Mouse (Mus musculus): ENCODE results near the gene Mfsd4a.

DNA sequence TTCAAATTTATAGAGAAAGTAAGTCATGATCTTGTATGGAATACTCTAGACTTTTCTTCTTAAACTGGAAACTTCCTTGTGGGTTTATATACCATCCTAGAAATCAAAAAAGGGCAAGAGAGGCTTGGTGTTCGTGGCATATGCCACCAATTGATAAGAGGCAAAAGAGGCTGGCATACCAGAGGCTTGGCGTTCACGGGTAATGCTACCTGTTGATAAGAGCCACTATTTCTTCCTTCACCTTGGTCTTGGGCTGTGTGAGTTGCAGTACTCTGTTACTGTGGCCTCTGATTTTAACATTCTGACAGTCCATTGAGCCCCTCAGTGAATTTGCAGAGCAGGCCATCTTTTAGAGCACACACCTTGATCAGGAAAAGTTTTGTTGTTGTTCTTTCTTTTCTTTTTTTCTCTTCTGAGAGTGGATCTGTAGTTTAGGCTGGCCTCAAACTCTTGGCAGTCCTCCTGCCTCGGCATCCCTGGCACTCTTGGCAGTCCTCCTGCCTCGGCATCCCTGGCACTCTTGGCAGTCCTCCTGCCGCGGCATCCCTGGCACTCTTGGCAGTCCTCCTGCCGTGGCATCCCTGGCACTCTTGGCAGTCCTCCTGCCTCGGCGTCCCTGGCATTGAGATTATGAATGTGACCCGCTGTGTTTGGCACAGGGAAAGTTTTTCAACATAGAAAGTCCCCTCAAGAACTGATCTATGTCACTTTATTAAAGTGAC lies 40.8 kb downstream of the Mfsd4a start:
- TF ChIP-seq CTCF (IDR thresholded peaks at IDR 0.05; ENCODE audit: control insufficient read depth, insufficient read depth, low read length) (no peak), POLR2A (IDR thresholded peaks at IDR 0.05; ENCODE audit: borderline replicate concordance, control insufficient read depth, low read depth, low read length) (no peak)
